Mouse (Mus musculus): ENCODE results near the gene Strbp.

DNA sequence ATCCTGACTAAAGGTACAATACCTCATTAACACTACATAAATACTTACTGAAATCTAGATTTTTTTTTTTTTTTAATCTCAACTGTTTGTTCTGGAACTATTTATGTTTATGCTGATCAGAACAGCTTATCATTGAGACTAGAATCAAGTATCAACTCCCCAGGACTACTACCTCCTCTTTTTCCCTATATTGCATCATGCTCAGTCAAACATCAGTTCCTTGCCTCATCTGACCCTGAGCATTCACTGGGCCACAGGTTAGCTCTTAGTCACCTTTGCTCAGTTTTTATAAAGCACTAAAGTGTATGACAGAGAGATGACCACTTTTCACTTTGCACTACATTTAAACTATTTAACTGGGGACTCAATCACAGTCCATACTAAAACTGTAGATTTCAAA lies 115.7 kb downstream of the Strbp start:
- TF ChIP-seq EP300 (IDR thresholded peaks at IDR 0.05), result no peak
- no peak for TF ChIP-seq CTCF (IDR thresholded peaks at IDR 0.05)
